Mouse (Mus musculus) embryonic facial prominence, embryonic 15.5 days (tissue): Measurements from ENCODE around the gene Gas2l2. TPM values are rescaled to one million over a fixed set of nuclear protein-coding genes. Genes with fewer than 3 reads are reported as not detected.

Experiments used
- ATAC-seq: fragments of 200-750 bp; cut with Nextera tagmentation; 2 replicates; pipeline ENCODE4 v1.8.0; 2017; ENCODE audit warnings: low read depth, moderate TSS enrichment; ENCODE audit not compliant: insufficient number of reproducible peaks, low FRiP score, low TSS enrichment
- H3K27ac ChIP-seq: fragments of 300-500 bp; sonication (generic); replicated peaks from 2 replicates; pipeline ENCODE4 v1.5.1; 2015; ENCODE audit warnings: mild to moderate bottlenecking, inconsistent platforms
- H3K27me3 ChIP-seq: fragments of 300-500 bp; sonication (generic); 2 replicates; pipeline ENCODE4 v1.6.1; 2015; ENCODE audit warnings: inconsistent platforms
- H3K36me3 ChIP-seq: fragments of 300-500 bp; sonication (generic); 2 replicates; pipeline ENCODE4 v1.6.1; 2015; ENCODE audit warnings: mild to moderate bottlenecking, inconsistent platforms
- H3K4me1 ChIP-seq: fragments of 300-500 bp; sonication (generic); 2 replicates; pipeline ENCODE4 v1.6.1; 2015; ENCODE audit warnings: inconsistent platforms
- H3K4me2 ChIP-seq: fragments of 300-500 bp; sonication (generic); replicated peaks from 2 replicates; pipeline ENCODE4 v1.6.1; 2015; ENCODE audit warnings: mild to moderate bottlenecking, inconsistent platforms
- H3K4me3 ChIP-seq: fragments of 300-500 bp; sonication (generic); replicated peaks from 2 replicates; pipeline ENCODE4 v1.5.1; 2015; ENCODE audit warnings: mild to moderate bottlenecking, inconsistent platforms
- H3K9ac ChIP-seq: fragments of 300-500 bp; sonication (generic); 2 replicates; pipeline ENCODE4 v1.6.1; 2015; ENCODE audit warnings: inconsistent platforms
- H3K9me3 ChIP-seq: fragments of 300-500 bp; sonication (generic); replicated peaks from 2 replicates; pipeline ENCODE4 v1.6.1; 2016; ENCODE audit warnings: inconsistent platforms
- WGBS: fragments of 180-500 bp; shearing (Covaris S2); methylation state at CpG from one replicate; pipeline ENCODE4 v1.1.7; 2015; 5-methylcytosine and 5-hydroxymethylcytosine counted together
- polyA plus RNA-seq: library from polyadenylated mRNA; unstranded; fragments of >200 nt; fragmentation: Nextera tagmentation; extraction: Ambion mirVana; gene quantifications from 2 replicates; pipeline ENCODE4 v1.2.1, GENCODE M21; 2015

Gas2l2 gene
- polyA plus RNA-seq, 1 experiment from 2014 or later, result 0.91 TPM

DNA sequence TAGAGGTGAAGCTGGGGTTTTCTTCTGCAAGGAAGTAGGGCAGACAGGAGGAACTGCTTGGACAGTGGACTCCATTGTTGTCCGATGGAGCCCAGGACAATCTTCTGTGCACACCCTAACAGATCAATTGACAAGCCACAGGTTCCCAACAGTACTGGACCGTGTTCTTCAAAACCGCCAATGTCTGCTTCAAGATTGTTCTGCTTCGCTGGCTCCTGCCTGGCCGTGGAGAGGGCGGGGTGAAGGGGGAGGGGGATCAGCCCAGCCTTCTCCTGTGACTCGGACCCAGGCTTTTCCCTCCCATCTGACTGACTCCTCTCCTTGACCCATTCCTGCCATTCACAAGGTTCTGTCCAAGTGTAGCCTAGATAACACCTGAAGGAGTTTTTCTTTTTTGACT is 28.0 kb upstream of the Gas2l2 start:
- WGBS, result 23% methylated on average over 7 of the region's 7 CpGs
- ATAC-seq, result no peak

GRCm38 (mm10) chr11:83455608-83456007 is 26.4 kb upstream of the Gas2l2 start:
- no peak overlapping the region for H3K4me2 ChIP-seq
- peaks cover 27% of the 10 kb centered on the region for H3K4me1 ChIP-seq
- peak overlapping the region; percentile 29; the same call in 1 of the 2 replicates for H3K27ac ChIP-seq
- WGBS, result 55% methylated on average over 3 of the region's 3 CpGs
- H3K4me3 ChIP-seq, result no peak overlapping the region
- H3K27me3 ChIP-seq, result no peaks in the 10 kb centered on the region
- H3K36me3 ChIP-seq, result no peaks in the 10 kb centered on the region
- ATAC-seq, result no peak
- H3K9ac ChIP-seq, result no peak overlapping the region
- H3K9me3 ChIP-seq, result no peaks in the 10 kb centered on the region

More for the DNA sequence above, 28.0 kb upstream of the Gas2l2 start:
- peaks cover 30% of the 10 kb centered on the region for H3K4me1 ChIP-seq
- H3K36me3 ChIP-seq, result no peaks in the 10 kb centered on the region
- H3K27me3 ChIP-seq, result 0 out of 2 replicates have a peak, but pooled peaks cover 3% of the 10 kb centered on the region
- H3K4me2 ChIP-seq, result no peak overlapping the region
- no peaks in the 10 kb centered on the region for H3K9me3 ChIP-seq
- H3K9ac ChIP-seq, result no peak overlapping the region
- no peak overlapping the region for H3K27ac ChIP-seq
- H3K4me3 ChIP-seq, result no peak overlapping the region

- Histone ChIP-seq H3K27me3 (no peaks in the 10 kb centered on the region), H3K4me1 (peaks cover 27% of the 10 kb centered on the region), H3K27ac (peak overlapping the region; percentile 45; the same call in 1 of the 2 replicates), H3K9ac (no peak overlapping the region), H3K4me2 (no peak overlapping the region), H3K9me3 (no peaks in the 10 kb centered on the region), H3K36me3 (no peaks in the 10 kb centered on the region), H3K4me3 (no peak overlapping the region)
- peak; percentile 54; the same call in 1 of the 2 replicates for ATAC-seq
- 13% methylated on average over 4 of the region's 4 CpGs for WGBS
These were observed 25.3 kb upstream of the Gas2l2 start for GRCm38 (mm10) chr11:83454548-83454947.

DNA sequence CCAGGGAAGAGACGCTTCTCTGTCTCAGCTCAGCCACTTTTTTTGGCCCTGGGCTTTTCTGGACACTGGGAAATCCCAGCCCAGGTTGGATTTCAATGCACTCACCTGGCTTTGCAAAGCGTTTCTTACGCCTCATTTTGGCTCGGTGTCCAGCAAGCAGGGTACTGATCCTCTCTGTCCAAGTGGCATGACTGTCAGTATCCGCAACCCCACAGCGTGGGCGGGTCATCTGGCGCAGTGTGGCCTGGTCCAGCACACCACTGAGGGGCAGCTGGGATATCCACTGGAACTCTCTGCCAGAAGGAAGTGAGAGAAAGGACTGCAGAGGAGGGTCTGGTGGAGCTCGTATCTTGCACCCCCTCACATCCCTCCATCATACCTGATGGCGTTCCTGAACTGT is 22.0 kb upstream of the Gas2l2 start:
- Histone ChIP-seq H3K4me1 (peaks cover 33% of the 10 kb centered on the region), H3K9me3 (no peaks in the 10 kb centered on the region), H3K4me3 (no peak overlapping the region), H3K27ac (no peak overlapping the region), H3K4me2 (no peak overlapping the region), H3K9ac (no peak overlapping the region), H3K36me3 (no peaks in the 10 kb centered on the region), H3K27me3 (0 out of 2 replicates have a peak, but pooled peaks cover 9% of the 10 kb centered on the region)
- whole genome bisulfite sequencing, result 85% methylated on average over 10 of the region's 10 CpGs
- ATAC-seq, result no peak

DNA sequence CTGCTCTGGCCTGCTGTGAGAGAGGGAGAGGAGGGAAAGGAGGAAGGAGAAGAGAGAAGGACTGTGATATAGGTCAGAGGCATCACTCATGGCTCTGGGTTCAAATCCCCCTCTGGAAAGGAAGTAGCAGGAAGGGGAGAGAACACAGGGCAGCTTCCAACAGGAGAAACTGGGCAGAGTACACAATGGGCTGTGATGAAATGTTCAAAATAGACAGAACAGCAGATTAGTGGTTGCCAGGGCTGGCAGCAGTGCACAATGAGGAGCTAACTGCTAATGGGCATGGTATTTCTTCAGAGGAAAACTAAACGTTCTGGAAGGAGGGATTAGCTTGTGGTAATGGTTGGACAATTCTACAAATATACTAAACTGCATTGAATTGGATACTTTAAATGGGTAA is 21.3 kb upstream of the Gas2l2 start:
- H3K27me3 ChIP-seq, result peaks cover 16% of the 10 kb centered on the region
- WGBS, result 14% methylated on average over 1 of the region's 1 CpGs
- ATAC-seq, result no peak
- H3K4me1 ChIP-seq, result peaks cover 28% of the 10 kb centered on the region
- no peak overlapping the region for H3K9ac ChIP-seq
- no peaks in the 10 kb centered on the region for H3K36me3 ChIP-seq
- H3K4me3 ChIP-seq, result no peak overlapping the region
- H3K27ac ChIP-seq, result no peak overlapping the region
- H3K9me3 ChIP-seq, result no peaks in the 10 kb centered on the region
- no peak overlapping the region for H3K4me2 ChIP-seq

- Histone ChIP-seq H3K4me2 (no peak overlapping the region), H3K4me3 (no peak overlapping the region), H3K27me3 (peaks cover 28% of the 10 kb centered on the region), H3K9ac (no peak overlapping the region), H3K36me3 (no peaks in the 10 kb centered on the region), H3K27ac (no peak overlapping the region), H3K9me3 (no peaks in the 10 kb centered on the region), H3K4me1 (peaks cover 25% of the 10 kb centered on the region)
- no peak for ATAC-seq
- 28% methylated on average over 4 of the region's 4 CpGs for WGBS
These were observed 20.0 kb upstream of the Gas2l2 start for GRCm38 (mm10) chr11:83449298-83449697.

- Histone ChIP-seq H3K4me3 (no peak overlapping the region), H3K9me3 (no peaks in the 10 kb centered on the region), H3K27ac (no peak overlapping the region), H3K4me1 (peaks cover 24% of the 10 kb centered on the region), H3K4me2 (no peak overlapping the region), H3K27me3 (peaks cover 33% of the 10 kb centered on the region), H3K9ac (no peak overlapping the region), H3K36me3 (no peaks in the 10 kb centered on the region)
- no peak for ATAC-seq
These were observed 19.6 kb upstream of the Gas2l2 start for GRCm38 (mm10) chr11:83448927-83449236.

DNA sequence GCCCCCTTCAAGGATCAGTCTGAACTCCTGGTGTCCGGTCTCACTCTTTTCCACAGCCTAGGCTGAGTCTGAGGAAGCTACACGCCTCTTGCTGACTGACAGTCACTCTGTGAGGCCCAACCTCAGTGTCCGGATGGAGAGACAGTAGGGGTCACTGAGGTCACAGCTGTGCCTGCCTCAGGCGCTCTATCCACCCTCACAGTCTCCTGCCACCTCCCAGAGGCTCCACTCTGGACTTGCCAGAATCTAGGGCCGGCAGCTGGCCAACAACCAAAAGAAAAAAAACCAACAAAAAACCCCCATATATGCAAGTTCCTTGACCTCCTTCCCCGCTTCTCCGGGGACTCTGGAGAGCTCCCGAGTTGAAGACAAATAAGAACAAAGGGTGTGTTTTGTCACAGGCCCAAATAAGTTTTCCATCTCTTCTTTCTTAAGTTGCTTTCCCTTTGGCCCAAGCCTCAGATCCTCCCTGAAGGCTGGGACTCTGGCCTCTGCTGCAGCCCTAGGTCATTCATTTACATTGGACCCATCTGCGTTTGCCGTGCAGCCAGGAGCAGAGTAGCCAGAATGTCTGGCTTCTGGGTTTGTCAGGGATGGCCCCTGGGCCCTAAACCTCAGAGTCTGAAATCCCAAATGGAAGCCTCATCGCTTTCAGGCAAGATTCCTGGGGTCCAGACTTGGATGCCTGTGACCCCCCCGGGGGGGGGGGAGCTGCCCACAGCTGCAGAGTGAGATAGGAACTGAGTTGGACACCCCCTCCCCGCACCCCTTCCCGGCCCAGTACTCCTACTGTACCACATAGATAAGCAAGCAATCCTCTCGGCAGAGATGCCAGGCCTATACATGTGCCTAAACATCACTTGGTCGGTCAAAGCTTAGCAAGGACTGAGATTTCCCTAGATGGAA is 19.0 kb upstream of the Gas2l2 start:
- H3K9ac ChIP-seq, result no peak overlapping the region
- no peaks in the 10 kb centered on the region for H3K36me3 ChIP-seq
- 32% methylated on average over 16 of the region's 16 CpGs for WGBS
- 0 out of 2 replicates have a peak overlapping the region, but pooled peaks have one; percentile 40 for H3K27ac ChIP-seq
- H3K4me2 ChIP-seq, result no peak overlapping the region
- peaks cover 39% of the 10 kb centered on the region for H3K27me3 ChIP-seq
- no peak overlapping the region for H3K4me3 ChIP-seq
- peaks cover 27% of the 10 kb centered on the region for H3K4me1 ChIP-seq
- no peaks in the 10 kb centered on the region for H3K9me3 ChIP-seq
- ATAC-seq, result no peak

- Histone ChIP-seq H3K9ac (no peak overlapping the region), H3K27me3 (peaks cover 45% of the 10 kb centered on the region), H3K4me1 (peaks cover 30% of the 10 kb centered on the region), H3K36me3 (no peaks in the 10 kb centered on the region), H3K9me3 (no peaks in the 10 kb centered on the region), H3K4me2 (no peak overlapping the region), H3K4me3 (no peak overlapping the region), H3K27ac (no peak overlapping the region)
- WGBS, result 57% methylated on average over 10 of the region's 10 CpGs
- no peak for ATAC-seq
These were observed 18.4 kb upstream of the Gas2l2 start for GRCm38 (mm10) chr11:83447612-83448011.

DNA sequence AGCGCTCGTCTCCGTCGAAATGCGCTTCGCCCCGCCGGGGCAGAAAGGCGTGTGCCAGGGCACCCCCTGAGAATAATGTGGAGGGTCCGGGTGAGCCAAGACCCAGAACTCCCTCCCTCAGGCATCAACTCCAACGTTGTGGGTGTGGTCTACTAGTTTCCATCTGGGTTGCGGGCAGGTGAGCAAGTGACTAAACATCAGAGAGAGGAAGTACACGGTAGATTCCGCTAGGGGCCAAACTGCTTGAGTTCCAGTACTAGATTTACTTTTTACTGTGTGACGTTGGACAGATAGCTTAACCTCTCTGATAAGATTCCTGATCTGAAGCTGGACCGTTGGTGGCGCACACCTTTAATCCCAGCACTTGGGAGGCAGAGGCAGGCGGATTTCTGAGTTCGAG is 15.7 kb upstream of the Gas2l2 start:
- no peak for ATAC-seq
- Histone ChIP-seq H3K9me3 (no peaks in the 10 kb centered on the region), H3K4me2 (peak overlapping the region; percentile 44), H3K9ac (no peak overlapping the region), H3K27ac (no peak overlapping the region), H3K27me3 (peaks cover 63% of the 10 kb centered on the region), H3K4me1 (peaks cover 35% of the 10 kb centered on the region), H3K4me3 (peak overlapping the region; percentile 15), H3K36me3 (no peaks in the 10 kb centered on the region)
- WGBS, result 27% methylated on average over 19 of the region's 19 CpGs

- no peak for ATAC-seq
These were observed 14.6 kb upstream of the Gas2l2 start for GRCm38 (mm10) chr11:83443824-83444223.

More at GRCm38 (mm10) chr11:83443824-83444223, 14.6 kb upstream of the Gas2l2 start:
- peaks cover 32% of the 10 kb centered on the region for H3K4me1 ChIP-seq
- H3K27me3 ChIP-seq, result peaks cover 63% of the 10 kb centered on the region
- no peak overlapping the region for H3K4me2 ChIP-seq
- no peak overlapping the region for H3K27ac ChIP-seq
- no peak overlapping the region for H3K9ac ChIP-seq
- 12% methylated on average over 7 of the region's 7 CpGs for WGBS
- no peaks in the 10 kb centered on the region for H3K9me3 ChIP-seq
- no peak overlapping the region for H3K4me3 ChIP-seq
- H3K36me3 ChIP-seq, result no peaks in the 10 kb centered on the region
